Mouse (Mus musculus): Measurements from ENCODE around the gene Ptprn2. TPM values are rescaled to one million over a fixed set of nuclear protein-coding genes. Genes with fewer than 3 reads are reported as not detected.

Ptprn2 gene
- polyA plus RNA-seq, 1 experiment from 2014 or later, result 0.02 TPM

DNA sequence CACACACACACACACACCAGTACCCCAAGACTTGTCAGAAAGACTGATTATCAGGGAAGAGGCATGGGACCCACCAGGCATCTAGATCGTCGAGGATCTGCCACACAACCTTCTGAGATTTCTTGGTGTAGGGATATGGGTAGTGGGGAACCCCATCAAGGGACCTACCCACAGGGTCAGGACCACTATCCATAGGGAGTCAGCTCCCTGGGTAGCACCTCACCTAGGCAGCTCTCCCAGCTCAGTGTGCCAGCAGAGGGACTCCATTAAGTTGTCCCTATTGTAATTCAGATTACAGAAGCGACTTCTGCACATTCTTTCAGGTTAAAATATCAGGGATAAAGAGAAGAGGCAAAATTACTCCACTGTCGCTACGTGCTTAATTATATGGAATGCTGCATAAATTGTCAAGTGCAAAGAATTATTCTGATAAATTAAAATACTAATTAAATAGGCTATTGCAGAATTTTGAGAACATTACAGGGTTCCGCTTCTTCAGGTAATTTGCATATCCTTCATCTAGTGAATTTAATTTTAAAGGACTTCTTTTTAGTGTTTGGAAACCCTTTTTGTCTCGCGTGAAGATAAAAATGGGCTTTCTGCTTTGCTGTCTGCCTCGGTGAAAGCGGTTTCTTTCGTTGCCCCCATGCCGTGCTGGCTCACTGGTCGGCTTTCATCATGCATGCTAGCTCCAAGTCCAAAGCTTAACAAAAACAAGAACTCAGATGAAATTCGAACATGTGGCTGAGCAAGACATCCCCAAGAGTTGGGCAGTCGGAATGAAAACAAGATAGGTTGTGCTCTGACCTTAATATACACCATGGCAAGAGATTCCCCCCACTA, 531.5 kb downstream of the Ptprn2 start:
- H3K27ac ChIP-seq (replicated peaks), result no peak overlapping the region
- WGBS (ENCODE audit: insufficient replicate concordance), result 58% methylated on average over 15 of the region's 15 CpGs
- H3K9ac ChIP-seq, result no peak overlapping the region
- no peaks in the 10 kb centered on the region for H3K27me3 ChIP-seq
- no peak for ATAC-seq (ENCODE audit: insufficient read depth)
- no peaks in the 10 kb centered on the region for H3K36me3 ChIP-seq (replicated peaks)
- no peak overlapping the region for H3K4me2 ChIP-seq
- H3K4me1 ChIP-seq (replicated peaks), result no peaks in the 10 kb centered on the region
- no peaks in the 10 kb centered on the region for H3K9me3 ChIP-seq (replicated peaks)
- H3K4me3 ChIP-seq (replicated peaks), result no peak overlapping the region

- Histone ChIP-seq H3K27me3 (no peaks in the 10 kb centered on the region), H3K4me1 (replicated peaks) (no peaks in the 10 kb centered on the region), H3K36me3 (replicated peaks) (no peaks in the 10 kb centered on the region), H3K4me3 (replicated peaks) (no peak overlapping the region), H3K4me2 (no peak overlapping the region), H3K9me3 (replicated peaks) (no peaks in the 10 kb centered on the region), H3K27ac (replicated peaks) (no peak overlapping the region), H3K9ac (no peak overlapping the region)
- 10% methylated on average over 2 of the region's 2 CpGs for WGBS (ENCODE audit: insufficient replicate concordance)
- ATAC-seq (ENCODE audit: insufficient read depth), result no peak
Observed at GRCm38 (mm10) chr12:117017912-117018311, 532.4 kb downstream of the Ptprn2 start.

DNA sequence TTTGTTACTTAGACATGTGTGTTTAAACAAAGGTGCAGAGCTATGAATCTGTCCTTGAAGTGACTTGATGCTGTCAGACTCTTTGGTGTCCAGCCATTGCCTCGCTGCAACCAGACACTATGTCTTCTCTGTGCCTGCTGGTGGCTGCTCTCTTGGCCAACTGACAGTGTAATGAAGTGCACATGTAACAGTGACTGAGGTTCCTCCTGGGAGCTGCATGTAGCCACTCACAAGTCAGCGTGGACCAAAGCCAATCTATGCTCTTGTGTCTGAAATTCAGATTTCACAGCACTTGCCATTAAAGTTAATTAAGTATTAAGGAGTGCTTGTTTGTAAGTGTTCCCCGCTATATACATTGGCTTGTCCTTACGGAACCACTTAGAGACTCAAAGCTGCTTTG, 537.7 kb downstream of the Ptprn2 start:
- H3K36me3 ChIP-seq (replicated peaks), result no peaks in the 10 kb centered on the region
- ATAC-seq (ENCODE audit: insufficient read depth), result no peak
- H3K4me2 ChIP-seq, result no peak overlapping the region
- WGBS (ENCODE audit: insufficient replicate concordance), result 57% methylated on average over 4 of the region's 4 CpGs
- no peak overlapping the region for H3K27ac ChIP-seq (replicated peaks)
- no peak overlapping the region for H3K4me3 ChIP-seq (replicated peaks)
- H3K4me1 ChIP-seq (replicated peaks), result no peaks in the 10 kb centered on the region
- no peaks in the 10 kb centered on the region for H3K9me3 ChIP-seq (replicated peaks)
- H3K9ac ChIP-seq, result no peak overlapping the region
- H3K27me3 ChIP-seq, result no peaks in the 10 kb centered on the region

DNA sequence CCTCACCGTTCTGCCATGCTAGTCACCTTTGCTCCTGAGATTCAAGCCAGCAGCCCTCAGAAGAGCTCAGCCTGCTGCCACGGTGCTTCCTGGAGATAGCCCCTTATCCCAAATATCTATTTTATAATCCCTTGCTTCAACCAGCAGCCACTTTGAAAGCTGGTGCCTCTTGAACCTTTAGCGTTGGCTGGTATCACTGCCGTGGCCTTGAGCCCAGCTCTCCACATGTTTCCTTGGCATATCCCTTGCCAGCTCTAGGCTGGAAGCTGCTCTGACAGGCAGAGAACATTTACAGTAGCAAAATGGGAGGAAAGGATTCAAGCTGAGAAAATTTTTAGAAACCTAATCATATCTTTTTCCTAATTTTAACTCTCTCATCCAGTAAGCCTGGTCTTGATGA, 539.4 kb downstream of the Ptprn2 start:
- Histone ChIP-seq H3K27me3 (no peaks in the 10 kb centered on the region), H3K27ac (replicated peaks) (no peak overlapping the region), H3K4me1 (replicated peaks) (no peaks in the 10 kb centered on the region), H3K9ac (no peak overlapping the region), H3K9me3 (replicated peaks) (no peaks in the 10 kb centered on the region), H3K36me3 (replicated peaks) (no peaks in the 10 kb centered on the region), H3K4me2 (no peak overlapping the region), H3K4me3 (replicated peaks) (no peak overlapping the region)
- no peak for ATAC-seq (ENCODE audit: insufficient read depth)
- 63% methylated on average over 4 of the region's 4 CpGs for WGBS (ENCODE audit: insufficient replicate concordance)

- H3K27ac ChIP-seq (replicated peaks), result no peak overlapping the region
- no peak overlapping the region for H3K4me2 ChIP-seq
- H3K4me3 ChIP-seq (replicated peaks), result no peak overlapping the region
- H3K27me3 ChIP-seq, result no peaks in the 10 kb centered on the region
- H3K4me1 ChIP-seq (replicated peaks), result no peaks in the 10 kb centered on the region
- H3K9ac ChIP-seq, result no peak overlapping the region
- H3K9me3 ChIP-seq (replicated peaks), result no peaks in the 10 kb centered on the region
- ATAC-seq (ENCODE audit: insufficient read depth), result no peak
- no peaks in the 10 kb centered on the region for H3K36me3 ChIP-seq (replicated peaks)
Observed at GRCm38 (mm10) chr12:117025676-117026075, 540.2 kb downstream of the Ptprn2 start.

DNA sequence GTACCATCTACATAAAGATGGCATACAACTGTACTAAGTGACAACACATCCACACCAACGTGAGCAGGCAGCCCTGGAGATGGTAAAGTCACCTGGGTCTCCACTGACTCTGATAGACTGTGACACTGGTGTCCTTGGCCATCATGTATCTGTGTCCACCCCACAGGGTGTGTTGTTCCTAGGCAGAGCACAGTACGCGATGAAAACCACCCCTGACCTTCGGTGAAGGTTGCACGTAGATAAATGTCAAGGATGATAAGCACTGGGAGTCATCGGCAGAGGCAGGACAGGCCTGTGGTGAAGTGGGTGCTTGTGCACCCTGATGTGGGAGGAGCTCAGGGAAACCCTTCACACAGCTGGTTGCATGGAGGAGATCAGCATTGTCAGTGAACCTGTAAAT, 541.8 kb downstream of the Ptprn2 start:
- no peak overlapping the region for H3K4me2 ChIP-seq

DNA sequence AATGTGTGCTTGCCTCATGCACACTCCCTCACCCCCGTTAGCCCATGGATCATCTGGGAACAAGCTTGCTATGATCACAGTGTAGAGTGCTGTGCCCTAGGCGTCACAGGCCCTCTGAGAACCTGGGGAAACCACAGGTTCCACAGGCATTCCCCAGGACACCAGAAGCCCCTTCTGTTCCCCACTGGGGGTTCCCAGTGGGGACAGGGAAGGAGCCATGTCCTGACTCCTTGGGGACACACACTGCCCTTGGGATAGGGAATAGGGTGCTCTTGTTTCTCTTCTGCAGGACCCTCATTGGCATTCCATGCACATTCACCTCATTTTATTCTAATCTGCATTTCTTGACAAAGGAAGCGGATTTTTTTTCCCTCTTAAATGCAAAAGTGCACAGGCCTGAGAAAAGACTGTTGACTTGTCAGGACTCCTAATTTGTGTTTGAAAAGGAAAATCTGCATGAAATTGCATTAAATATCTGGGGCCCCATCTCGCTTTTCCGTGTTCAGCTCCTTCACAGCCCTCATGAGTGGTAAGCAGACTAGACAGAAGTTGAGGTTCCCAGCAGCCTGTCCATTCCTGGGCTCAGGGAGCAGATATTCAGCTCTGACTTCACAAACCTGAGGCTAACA, 542.9 kb downstream of the Ptprn2 start:
- Histone ChIP-seq H3K4me3 (replicated peaks) (no peak overlapping the region), H3K36me3 (replicated peaks) (no peaks in the 10 kb centered on the region), H3K27me3 (no peaks in the 10 kb centered on the region), H3K9ac (no peak overlapping the region), H3K27ac (replicated peaks) (no peak overlapping the region), H3K9me3 (replicated peaks) (no peaks in the 10 kb centered on the region), H3K4me2 (no peak overlapping the region), H3K4me1 (replicated peaks) (no peaks in the 10 kb centered on the region)
- ATAC-seq (ENCODE audit: insufficient read depth), result no peak
- WGBS (ENCODE audit: insufficient replicate concordance), result 47% methylated on average over 5 of the region's 5 CpGs

More for the DNA sequence above, 541.8 kb downstream of the Ptprn2 start:
- Histone ChIP-seq H3K4me3 (replicated peaks) (no peak overlapping the region), H3K27me3 (no peaks in the 10 kb centered on the region), H3K27ac (replicated peaks) (no peak overlapping the region), H3K9ac (no peak overlapping the region), H3K36me3 (replicated peaks) (no peaks in the 10 kb centered on the region), H3K4me1 (replicated peaks) (no peaks in the 10 kb centered on the region), H3K9me3 (replicated peaks) (no peaks in the 10 kb centered on the region)
- no peak for ATAC-seq (ENCODE audit: insufficient read depth)
- 68% methylated on average over 6 of the region's 6 CpGs for WGBS (ENCODE audit: insufficient replicate concordance)

DNA sequence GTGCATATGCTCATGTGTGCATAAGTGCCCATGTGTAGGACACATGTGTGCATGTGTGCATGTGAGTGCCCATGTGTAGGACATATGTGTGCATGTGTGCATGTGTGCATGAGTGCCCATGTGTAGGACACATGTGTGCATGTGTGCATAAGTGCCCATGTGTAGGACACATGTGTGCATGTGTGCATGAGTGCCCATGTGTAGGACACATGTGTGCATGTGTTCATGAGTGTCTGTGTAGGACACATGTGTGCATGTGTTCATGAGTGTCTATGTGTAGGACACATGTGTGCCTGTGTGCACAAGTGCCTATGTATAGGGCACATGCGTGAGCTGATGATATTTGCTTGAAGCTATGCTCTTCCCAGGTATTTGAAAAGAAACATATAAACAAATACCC, 547.7 kb downstream of the Ptprn2 start:
- no peaks in the 10 kb centered on the region for H3K4me1 ChIP-seq (replicated peaks)
- H3K27ac ChIP-seq (replicated peaks), result no peak overlapping the region
- no peak overlapping the region for H3K4me2 ChIP-seq
- no peak for ATAC-seq (ENCODE audit: insufficient read depth)
- no peaks in the 10 kb centered on the region for H3K36me3 ChIP-seq (replicated peaks)
- H3K9me3 ChIP-seq (replicated peaks), result no peaks in the 10 kb centered on the region
- WGBS (ENCODE audit: insufficient replicate concordance), result 52% methylated on average over 1 of the region's 1 CpGs
- H3K9ac ChIP-seq, result no peak overlapping the region
- no peak overlapping the region for H3K4me3 ChIP-seq (replicated peaks)
- H3K27me3 ChIP-seq, result no peaks in the 10 kb centered on the region

- no peaks in the 10 kb centered on the region for H3K36me3 ChIP-seq (replicated peaks)
- H3K4me2 ChIP-seq, result no peak overlapping the region
- no peak overlapping the region for H3K9ac ChIP-seq
- H3K27ac ChIP-seq (replicated peaks), result no peak overlapping the region
- 73% methylated on average over 3 of the region's 3 CpGs for WGBS (ENCODE audit: insufficient replicate concordance)
- H3K27me3 ChIP-seq, result no peaks in the 10 kb centered on the region
- no peak overlapping the region for H3K4me3 ChIP-seq (replicated peaks)
- no peaks in the 10 kb centered on the region for H3K4me1 ChIP-seq (replicated peaks)
- ATAC-seq (ENCODE audit: insufficient read depth), result no peak
- H3K9me3 ChIP-seq (replicated peaks), result no peaks in the 10 kb centered on the region
Observed at GRCm38 (mm10) chr12:117034506-117034905, 549.0 kb downstream of the Ptprn2 start.

DNA sequence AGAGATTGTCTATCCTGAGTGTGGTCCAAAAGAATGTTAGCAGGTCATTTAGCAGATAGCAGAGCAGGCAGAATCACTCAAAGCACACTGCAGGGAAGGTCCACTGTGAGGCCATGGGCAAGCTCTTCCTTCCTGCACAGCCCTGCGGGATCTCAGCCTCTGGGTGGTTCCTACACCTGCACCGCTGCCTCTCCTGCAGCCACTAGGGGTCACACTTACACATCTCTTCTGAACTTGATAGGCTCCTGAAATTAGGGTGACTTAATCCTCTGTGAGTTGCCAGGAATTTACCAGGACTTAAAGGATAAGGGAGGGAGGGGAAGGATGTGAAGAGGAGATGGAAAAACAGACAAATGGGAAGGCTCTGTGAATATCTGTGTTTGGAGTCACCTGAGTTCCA, 549.7 kb downstream of the Ptprn2 start:
- WGBS (ENCODE audit: insufficient replicate concordance), result 3% methylated on average over 2 of the region's 2 CpGs
- Histone ChIP-seq H3K4me3 (replicated peaks) (no peak overlapping the region), H3K4me1 (replicated peaks) (no peaks in the 10 kb centered on the region), H3K27me3 (no peaks in the 10 kb centered on the region), H3K36me3 (replicated peaks) (no peaks in the 10 kb centered on the region), H3K9ac (no peak overlapping the region), H3K9me3 (replicated peaks) (no peaks in the 10 kb centered on the region), H3K4me2 (no peak overlapping the region), H3K27ac (replicated peaks) (no peak overlapping the region)
- no peak for ATAC-seq (ENCODE audit: insufficient read depth)

DNA sequence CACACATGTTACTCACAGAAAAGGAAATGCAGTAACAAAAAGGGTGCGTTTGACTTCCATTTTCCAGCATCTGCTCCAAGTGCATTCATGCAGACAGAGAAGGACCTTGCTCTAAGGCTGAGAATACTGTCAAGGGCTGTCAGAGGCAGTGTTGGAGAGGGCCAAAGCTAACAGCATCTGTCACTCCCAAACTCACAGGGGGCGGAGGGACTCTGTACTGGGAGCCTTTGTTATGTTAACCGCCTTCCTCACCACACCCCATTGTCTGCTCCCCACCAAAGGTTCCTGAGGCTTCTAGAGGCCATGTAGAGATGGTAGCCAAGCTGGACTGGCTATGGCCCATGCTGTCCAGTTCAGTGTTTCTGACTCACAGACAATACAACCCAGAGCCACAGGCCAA, 553.9 kb downstream of the Ptprn2 start:
- Histone ChIP-seq H3K9ac (no peak overlapping the region), H3K27ac (replicated peaks) (no peak overlapping the region), H3K4me2 (no peak overlapping the region), H3K4me3 (replicated peaks) (no peak overlapping the region), H3K4me1 (replicated peaks) (no peaks in the 10 kb centered on the region), H3K27me3 (no peaks in the 10 kb centered on the region), H3K9me3 (replicated peaks) (no peaks in the 10 kb centered on the region), H3K36me3 (replicated peaks) (no peaks in the 10 kb centered on the region)
- WGBS (ENCODE audit: insufficient replicate concordance), result 42% methylated on average over 3 of the region's 3 CpGs
- no peak for ATAC-seq (ENCODE audit: insufficient read depth)

DNA sequence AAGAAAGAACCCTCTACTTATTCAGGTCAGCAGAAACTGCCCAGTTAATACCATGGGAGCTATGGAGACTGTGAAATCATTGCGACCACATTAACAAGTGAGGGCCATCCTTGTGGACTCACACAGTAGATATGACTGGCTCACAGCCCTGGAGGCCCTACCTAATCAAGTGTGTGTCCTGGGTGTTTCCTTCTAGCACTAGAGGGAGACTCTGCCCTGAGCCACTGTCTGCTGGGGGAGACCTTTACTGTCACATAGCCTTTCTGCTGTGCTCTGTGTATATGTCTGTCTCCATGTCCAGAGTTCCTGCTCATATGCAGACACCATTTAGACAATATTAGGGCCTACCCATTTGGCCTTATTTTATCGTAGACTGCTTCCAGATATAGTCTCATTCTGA, 555.9 kb downstream of the Ptprn2 start:
- H3K4me1 ChIP-seq (replicated peaks), result no peaks in the 10 kb centered on the region
- WGBS (ENCODE audit: insufficient replicate concordance), result 58% methylated on average over 2 of the region's 2 CpGs
- no peak overlapping the region for H3K4me2 ChIP-seq
- H3K27ac ChIP-seq (replicated peaks), result no peak overlapping the region
- no peak for ATAC-seq (ENCODE audit: insufficient read depth)
- H3K4me3 ChIP-seq (replicated peaks), result no peak overlapping the region
- H3K9me3 ChIP-seq (replicated peaks), result no peaks in the 10 kb centered on the region
- no peaks in the 10 kb centered on the region for H3K36me3 ChIP-seq (replicated peaks)
- no peak overlapping the region for H3K9ac ChIP-seq
- H3K27me3 ChIP-seq, result no peaks in the 10 kb centered on the region
